Mouse (Mus musculus) G1E (cell line): ENCODE results near the gene Ubqln5. TPM values are rescaled to one million over a fixed set of nuclear protein-coding genes. Genes with fewer than 3 reads are reported as not detected.

Experiments used
- ATAC-seq: 2 replicates; pipeline ENCODE4 v1.8.0; 2016; ENCODE audit warnings: mild to moderate bottlenecking; ENCODE audit not compliant: insufficient number of reproducible peaks, poor library complexity, low FRiP score, severe bottlenecking; ENCODE audit errors: extremely low read depth
- DNase-seq: peaks from one replicate; pipeline ENCODE4 v3.0.0; 2012; ENCODE audit warnings: low spot score
- H3K27me3 ChIP-seq: 2 replicates; pipeline ENCODE4 v1.6.1; 2012; ENCODE audit warnings: mild to moderate bottlenecking, low read length, inconsistent platforms; ENCODE audit not compliant: insufficient read depth
- H3K36me3 ChIP-seq: replicated peaks from 2 replicates; pipeline ENCODE3; 2012; ENCODE audit warnings: mild to moderate bottlenecking, inconsistent platforms
- H3K4me1 ChIP-seq: 2 replicates; pipeline ENCODE4 v1.6.1; 2012; ENCODE audit warnings: low read depth, low read length, inconsistent platforms, mixed read lengths; ENCODE audit not compliant: insufficient read depth
- H3K4me3 ChIP-seq: 2 replicates; pipeline ENCODE4 v1.5.1; 2012; ENCODE audit warnings: low read depth, mild to moderate bottlenecking, inconsistent platforms, low read length, moderate library complexity, mixed read lengths
- H3K9me3 ChIP-seq: replicated peaks from 2 replicates; pipeline ENCODE4 v1.6.1; 2012; ENCODE audit warnings: inconsistent platforms
- CTCF ChIP-seq: IDR thresholded peaks from 2 replicates; pipeline ENCODE4 v1.5.1; 2012; ENCODE audit warnings: low read depth, low read length, inconsistent platforms, mixed read lengths
- GATA1 ChIP-seq: IDR thresholded peaks from 2 replicates; pipeline ENCODE4 v1.6.1; 2012; ENCODE audit warnings: borderline replicate concordance, low read length, inconsistent platforms, mixed read lengths
- GATA2 ChIP-seq: IDR thresholded peaks from 2 replicates; pipeline ENCODE4 v1.6.1; 2012; ENCODE audit warnings: low read depth, low read length, inconsistent platforms, borderline replicate concordance
- POLR2AphosphoS5 ChIP-seq: IDR thresholded peaks from 2 replicates; pipeline ENCODE4 v1.6.1; 2012; ENCODE audit warnings: low read depth, low read length, inconsistent platforms; ENCODE audit not compliant: insufficient replicate concordance
- TAL1 ChIP-seq: conservative IDR thresholded peaks from 2 replicates; pipeline ENCODE4 v1.6.1; 2012; ENCODE audit warnings: low read depth, low read length, inconsistent platforms, mixed read lengths
- polyA plus RNA-seq: library from polyadenylated mRNA; stranded (reverse); fragments of >175 nt; gene quantifications from 2 replicates; pipeline ENCODE4 v1.2.3, GENCODE M21; 2012
- total RNA-seq, 2 experiments: library from RNA; stranded (forward) in 1 of 2; stranded (reverse) in 1 of 2; fragments of 200-1000 nt in 1 of 2; fragments of >200 nt in 1 of 2; fragmentation: Nextera tagmentation in 1 of 2; gene quantifications; 2 replicates each; pipeline ENCODE4 v1.2.3; 2014 to 2017

Ubqln5 gene
- total and polyA plus RNA-seq, 3 experiments: not detected

DNA sequence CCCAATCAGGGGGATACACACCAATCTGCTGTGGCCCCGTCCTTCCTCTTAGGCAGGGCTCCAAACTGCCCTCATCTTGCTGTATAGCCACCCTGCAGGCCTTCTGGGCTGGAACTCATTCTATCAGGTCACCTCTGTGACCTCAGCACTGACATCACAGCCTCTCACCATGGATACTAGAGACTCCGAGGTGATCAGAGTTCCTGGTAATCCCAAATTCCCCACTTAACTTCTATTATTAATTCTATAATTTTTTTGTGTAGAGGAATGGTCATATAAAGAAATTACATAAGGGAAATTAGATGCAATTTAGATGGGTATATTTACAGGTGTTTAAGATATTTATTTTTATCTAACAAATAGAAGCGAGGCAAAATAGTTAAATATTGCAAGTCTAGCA, 13.6 kb upstream of the Ubqln5 start, which contains the start of gene Ubqln3:
Ubqln3 (minus strand) TSS at position 101 of the 400 bp plus-strand sequence.
- Histone ChIP-seq H3K4me1 (no peaks in the 10 kb centered on the region), H3K27me3 (no peaks in the 10 kb centered on the region; the same call in 1 of the 2 replicates), H3K4me3 (no peak within 1 kb of the TSS), H3K9me3 (no peaks in the 10 kb centered on the region), H3K36me3 (no peaks in the 10 kb centered on the region)
- no peak for DNase-seq
- TF ChIP-seq TAL1: no peak
- no peak for TF ChIP-seq POLR2AphosphoS5
- TF ChIP-seq GATA1: no peak
- no peak for TF ChIP-seq CTCF
- no peak for TF ChIP-seq GATA2
- ATAC-seq: no peak

DNA sequence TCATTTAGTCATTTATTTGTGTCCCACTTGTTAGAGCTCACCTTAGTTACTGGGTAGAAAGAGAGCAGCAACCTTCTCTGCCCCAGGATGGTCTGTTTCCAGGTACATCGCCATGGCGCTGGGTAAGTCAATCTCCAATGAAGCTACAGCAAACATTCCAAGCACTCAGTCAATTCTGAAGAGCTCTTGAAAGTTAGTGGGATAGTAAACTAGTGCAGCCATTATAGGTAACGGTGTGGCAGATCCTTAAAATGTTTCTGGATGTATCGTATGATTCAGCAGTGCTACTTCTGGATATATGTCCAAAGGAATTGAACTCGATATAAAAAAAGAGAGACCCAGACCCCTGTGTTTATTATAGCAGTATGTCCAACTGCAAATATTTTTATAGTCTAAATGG, 7.7 kb upstream of the Ubqln5 start, which contains the start of gene Olfr643:
Olfr643 (minus strand) TSS at position 101 of the 400 bp plus-strand sequence.
- TF ChIP-seq GATA2: no peak
- no peak for TF ChIP-seq CTCF
- TF ChIP-seq GATA1: no peak
- TF ChIP-seq POLR2AphosphoS5: no peak
- no peak for TF ChIP-seq TAL1
- Histone ChIP-seq H3K36me3 (no peaks in the 10 kb centered on the region), H3K9me3 (no peaks in the 10 kb centered on the region), H3K4me1 (no peaks in the 10 kb centered on the region), H3K27me3 (no peaks in the 10 kb centered on the region), H3K4me3 (no peak within 1 kb of the TSS)
- ATAC-seq (no peak), DNase-seq (no peak)

DNA sequence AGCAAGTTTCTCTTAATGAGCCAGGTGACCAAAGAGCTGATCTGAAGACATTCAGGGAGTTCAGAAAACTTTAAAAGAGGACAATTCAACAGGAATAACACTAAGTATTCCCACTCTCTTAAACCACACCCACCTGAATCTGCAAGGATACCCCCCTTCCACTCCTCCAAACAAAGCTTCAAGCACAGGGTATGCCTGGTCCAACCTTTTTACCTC, 25.0 kb downstream of the Ubqln5 start, which contains the start of gene Olfr646:
Olfr646 (plus strand) TSS at position 117 of the 216 bp plus-strand sequence.
- Histone ChIP-seq H3K4me1 (no peaks in the 10 kb centered on the region), H3K36me3 (no peaks in the 10 kb centered on the region), H3K27me3 (no peaks in the 10 kb centered on the region), H3K9me3 (no peaks in the 10 kb centered on the region), H3K4me3 (no peak within 1 kb of the TSS)
- ATAC-seq (no peak), DNase-seq (no peak)
- TF ChIP-seq TAL1: no peak
- TF ChIP-seq GATA2: no peak
- TF ChIP-seq GATA1: no peak
- TF ChIP-seq CTCF: no peak
- TF ChIP-seq POLR2AphosphoS5: no peak

- Histone ChIP-seq H3K36me3 (no peaks in the 10 kb centered on the region), H3K9me3 (no peaks in the 10 kb centered on the region), H3K4me1 (no peaks in the 10 kb centered on the region), H3K27me3 (no peaks in the 10 kb centered on the region), H3K4me3 (no peak overlapping the region)
- DNase-seq: no peak
- no peak for ATAC-seq
- no peak for TF ChIP-seq TAL1
- TF ChIP-seq POLR2AphosphoS5: no peak
- TF ChIP-seq GATA2: no peak
- no peak for TF ChIP-seq CTCF
- TF ChIP-seq GATA1: no peak
These were observed 25.5 kb downstream of the Ubqln5 start for GRCm38 (mm10) chr7:104103913-104104756.

DNA sequence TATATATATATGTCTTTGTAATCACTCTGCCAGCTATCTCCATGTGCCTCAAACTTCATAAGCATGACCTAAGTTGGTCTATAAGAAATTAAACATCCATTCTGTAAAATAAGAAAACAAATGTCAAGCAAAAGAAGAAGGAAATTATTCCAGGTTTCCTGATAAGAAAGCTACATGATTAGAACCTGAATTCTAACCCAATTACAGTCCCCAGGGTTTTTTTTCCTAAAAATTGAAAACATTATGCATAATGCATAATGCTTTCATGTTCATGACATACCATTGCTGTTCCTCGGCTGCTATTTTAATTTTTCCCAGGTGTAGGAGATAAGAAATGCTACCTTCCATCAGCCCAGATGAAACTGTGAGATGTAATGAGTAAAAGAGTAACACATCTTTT, 44.3 kb downstream of the Ubqln5 start, which contains the start of gene Olfr645:
Olfr645 (minus strand) TSS at position 101 of the 400 bp plus-strand sequence.
- Histone ChIP-seq H3K27me3 (no peaks in the 10 kb centered on the region), H3K9me3 (no peaks in the 10 kb centered on the region), H3K36me3 (no peaks in the 10 kb centered on the region), H3K4me3 (no peak within 1 kb of the TSS), H3K4me1 (no peaks in the 10 kb centered on the region)
- DNase-seq (no peak), ATAC-seq (no peak)
- TF ChIP-seq GATA1 (no peak), GATA2 (no peak), TAL1 (no peak), CTCF (no peak), POLR2AphosphoS5 (no peak)

Other genes starting within 250 kb of the Ubqln5 start
Only the 20 nearest of the 29 such genes appear.
- gene Olfr633, start 185.4 kb downstream of the Ubqln5 start, total RNA-seq (2014; fragmentation: Nextera tagmentation): not detected in 2 replicates
- 0.11 and 0.35 TPM in 2 replicates for gene Olfr633, start 185.4 kb downstream of the Ubqln5 start, total RNA-seq (2017)
- gene Olfr633, start 185.4 kb downstream of the Ubqln5 start, polyA plus RNA-seq: not detected in 2 replicates
- gene Olfr635, start 158.7 kb downstream of the Ubqln5 start, total RNA-seq (2014; fragmentation: Nextera tagmentation): not detected in 2 replicates
- gene Olfr635, start 158.7 kb downstream of the Ubqln5 start, total RNA-seq (2017): 0.12 and 0.33 TPM in 2 replicates
- gene Olfr635, start 158.7 kb downstream of the Ubqln5 start, polyA plus RNA-seq: not detected in 2 replicates
- not detected in 2 replicates for gene Olfr638, start 131.1 kb downstream of the Ubqln5 start, total RNA-seq (2014; fragmentation: Nextera tagmentation)
- gene Olfr638, start 131.1 kb downstream of the Ubqln5 start, total RNA-seq (2017): not detected in 2 replicates
- not detected in 2 replicates for gene Olfr638, start 131.1 kb downstream of the Ubqln5 start, polyA plus RNA-seq
- not detected in 2 replicates for gene Olfr639, start 112.5 kb downstream of the Ubqln5 start, total RNA-seq (2014; fragmentation: Nextera tagmentation)
- 0.17 and 0.22 TPM in 2 replicates for gene Olfr639, start 112.5 kb downstream of the Ubqln5 start, total RNA-seq (2017)
- gene Olfr639, start 112.5 kb downstream of the Ubqln5 start, polyA plus RNA-seq: not detected in 2 replicates
- not detected in 2 replicates for gene Olfr640, start 104.3 kb downstream of the Ubqln5 start, total RNA-seq (2014; fragmentation: Nextera tagmentation)
- gene Olfr640, start 104.3 kb downstream of the Ubqln5 start, total RNA-seq (2017): 0.11 and 0.17 TPM in 2 replicates
- gene Olfr640, start 104.3 kb downstream of the Ubqln5 start, polyA plus RNA-seq: not detected in 2 replicates
- not detected in 2 replicates for gene Olfr641, start 94.4 kb downstream of the Ubqln5 start, total RNA-seq (2014; fragmentation: Nextera tagmentation)
- gene Olfr641, start 94.4 kb downstream of the Ubqln5 start, total RNA-seq (2017): 0.12 TPM in 1 of 2 replicates, not detected in the other
- gene Olfr641, start 94.4 kb downstream of the Ubqln5 start, polyA plus RNA-seq: not detected in 2 replicates
- gene Olfr642, start 77.2 kb downstream of the Ubqln5 start, total RNA-seq (2014; fragmentation: Nextera tagmentation): not detected in 2 replicates
- gene Olfr642, start 77.2 kb downstream of the Ubqln5 start, total RNA-seq (2017): 0.11 and 0.12 TPM in 2 replicates
- not detected in 2 replicates for gene Olfr642, start 77.2 kb downstream of the Ubqln5 start, polyA plus RNA-seq
- not detected in 2 replicates for gene 4930516K23Rik, start 68.4 kb downstream of the Ubqln5 start, total RNA-seq (2014; fragmentation: Nextera tagmentation)
- gene 4930516K23Rik, start 68.4 kb downstream of the Ubqln5 start, total RNA-seq (2017): 0.05 and 0.23 TPM in 2 replicates
- not detected in 2 replicates for gene 4930516K23Rik, start 68.4 kb downstream of the Ubqln5 start, polyA plus RNA-seq
- not detected in 2 replicates for gene Olfr644, start 58.0 kb downstream of the Ubqln5 start, total RNA-seq (2014; fragmentation: Nextera tagmentation)
- gene Olfr644, start 58.0 kb downstream of the Ubqln5 start, total RNA-seq (2017): 0.17 and 0.76 TPM in 2 replicates
- gene Olfr644, start 58.0 kb downstream of the Ubqln5 start, polyA plus RNA-seq: not detected in 2 replicates
- gene Olfr645, start 44.4 kb downstream of the Ubqln5 start, total RNA-seq (2014; fragmentation: Nextera tagmentation): not detected in 2 replicates
- 0.05 and 0.12 TPM in 2 replicates for gene Olfr645, start 44.4 kb downstream of the Ubqln5 start, total RNA-seq (2017)
- gene Olfr645, start 44.4 kb downstream of the Ubqln5 start, polyA plus RNA-seq: not detected in 2 replicates
- not detected in 2 replicates for gene Olfr646, start 25.0 kb downstream of the Ubqln5 start, total RNA-seq (2014; fragmentation: Nextera tagmentation)
- gene Olfr646, start 25.0 kb downstream of the Ubqln5 start, total RNA-seq (2017): 0.06 and 0.33 TPM in 2 replicates
- not detected in 2 replicates for gene Olfr646, start 25.0 kb downstream of the Ubqln5 start, polyA plus RNA-seq
- not detected in 2 replicates for gene Olfr643, start 7.6 kb upstream of the Ubqln5 start, total RNA-seq (2014; fragmentation: Nextera tagmentation)
- not detected in 2 replicates for gene Olfr643, start 7.6 kb upstream of the Ubqln5 start, total RNA-seq (2017)
- not detected in 2 replicates for gene Olfr643, start 7.6 kb upstream of the Ubqln5 start, polyA plus RNA-seq
- not detected in 2 replicates for gene Ubqln3, start 13.5 kb upstream of the Ubqln5 start, total RNA-seq (2014; fragmentation: Nextera tagmentation)
- 0.22 TPM in 1 of 2 replicates, not detected in the other for gene Ubqln3, start 13.5 kb upstream of the Ubqln5 start, total RNA-seq (2017)
- gene Ubqln3, start 13.5 kb upstream of the Ubqln5 start, polyA plus RNA-seq: not detected in 2 replicates
- gene Ubqlnl, start 20.7 kb upstream of the Ubqln5 start, total RNA-seq (2014; fragmentation: Nextera tagmentation): not detected in 2 replicates
- gene Ubqlnl, start 20.7 kb upstream of the Ubqln5 start, total RNA-seq (2017): 0.06 TPM in 1 of 2 replicates, not detected in the other
- gene Ubqlnl, start 20.7 kb upstream of the Ubqln5 start, polyA plus RNA-seq: not detected in 2 replicates
- not detected in 2 replicates for gene Olfm5, start 35.0 kb upstream of the Ubqln5 start, total RNA-seq (2014; fragmentation: Nextera tagmentation)
- 0.16 TPM in 1 of 2 replicates, not detected in the other for gene Olfm5, start 35.0 kb upstream of the Ubqln5 start, total RNA-seq (2017)
- not detected in 2 replicates for gene Olfm5, start 35.0 kb upstream of the Ubqln5 start, polyA plus RNA-seq
- gene Olfr648, start 53.6 kb upstream of the Ubqln5 start, total RNA-seq (2014; fragmentation: Nextera tagmentation): not detected in 2 replicates
- 0.22 and 0.23 TPM in 2 replicates for gene Olfr648, start 53.6 kb upstream of the Ubqln5 start, total RNA-seq (2017)
- not detected in 2 replicates for gene Olfr648, start 53.6 kb upstream of the Ubqln5 start, polyA plus RNA-seq
- gene Olfr649, start 66.2 kb upstream of the Ubqln5 start, total RNA-seq (2014; fragmentation: Nextera tagmentation): not detected in 2 replicates
- gene Olfr649, start 66.2 kb upstream of the Ubqln5 start, total RNA-seq (2017): 0.22 TPM in 1 of 2 replicates, not detected in the other
- not detected in 2 replicates for gene Olfr649, start 66.2 kb upstream of the Ubqln5 start, polyA plus RNA-seq
- 0.23 TPM in 1 of 2 replicates, not detected in the other for gene Trim6, start 89.0 kb upstream of the Ubqln5 start, total RNA-seq (2014; fragmentation: Nextera tagmentation)
- 0.05 TPM in 1 of 2 replicates, not detected in the other for gene Trim6, start 89.0 kb upstream of the Ubqln5 start, total RNA-seq (2017)
- gene Trim6, start 89.0 kb upstream of the Ubqln5 start, polyA plus RNA-seq: not detected in 2 replicates
- gene Trim34a, start 114.6 kb upstream of the Ubqln5 start, total RNA-seq (2014; fragmentation: Nextera tagmentation): 1.7 and 4.9 TPM in 2 replicates
- 6.9 and 8.6 TPM in 2 replicates for gene Trim34a, start 114.6 kb upstream of the Ubqln5 start, total RNA-seq (2017)
- gene Trim34a, start 114.6 kb upstream of the Ubqln5 start, polyA plus RNA-seq: 0.22 and 0.25 TPM in 2 replicates
- gene Trim5, start 158.3 kb upstream of the Ubqln5 start, total RNA-seq (2014; fragmentation: Nextera tagmentation): not detected in 2 replicates
- 0.33 and 0.35 TPM in 2 replicates for gene Trim5, start 158.3 kb upstream of the Ubqln5 start, total RNA-seq (2017)
- not detected in 2 replicates for gene Trim5, start 158.3 kb upstream of the Ubqln5 start, polyA plus RNA-seq